ENCODE assay signal across 9 mouse cellular contexts in the genomic region with DNA sequence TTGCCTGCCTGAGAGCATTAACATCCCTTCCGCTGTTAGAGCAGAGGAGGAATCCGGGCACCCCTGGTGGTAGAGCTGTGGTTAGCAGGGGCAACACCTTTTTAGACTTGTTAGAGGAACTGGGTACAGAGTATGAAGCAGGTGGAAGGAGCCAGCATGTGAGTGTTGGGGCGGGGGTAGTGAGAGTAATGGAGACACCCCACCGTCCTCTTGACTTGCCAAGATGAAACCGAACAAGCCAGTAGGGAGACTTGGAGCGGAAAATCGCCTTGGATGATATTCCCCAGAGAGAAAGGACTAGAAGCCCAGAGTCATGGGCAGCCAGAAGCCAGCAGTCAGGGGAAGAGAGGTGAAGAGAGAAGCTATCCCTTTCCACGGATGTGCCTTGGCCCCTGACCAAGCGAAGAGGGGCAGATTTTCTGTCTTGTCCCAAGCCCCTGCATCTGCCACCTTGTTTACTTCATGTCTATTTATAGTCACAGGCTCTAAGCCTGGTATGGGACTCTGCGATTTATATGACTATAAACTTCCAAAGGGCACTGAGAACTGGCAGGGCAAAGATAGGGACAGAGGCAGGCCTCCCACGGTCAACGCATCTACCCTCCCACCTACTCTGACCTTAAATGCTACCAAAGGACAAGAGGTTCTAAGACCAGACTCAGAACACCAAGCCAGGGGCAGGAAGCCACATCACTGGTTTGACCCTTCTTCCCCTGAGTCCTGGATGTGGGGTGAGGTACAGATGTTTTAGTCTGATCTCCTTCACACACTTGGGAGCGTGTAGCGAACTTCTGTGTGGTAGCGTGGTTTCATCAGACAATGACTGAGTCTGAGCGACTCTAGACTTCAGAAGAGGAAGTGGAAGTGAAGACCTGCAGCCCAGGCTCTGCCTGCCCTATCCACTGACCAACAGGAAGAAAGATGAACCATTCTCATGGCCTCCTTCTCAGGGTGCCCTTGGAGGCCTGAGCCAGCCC. TPM values are rescaled to one million over a fixed set of nuclear protein-coding genes. Genes with fewer than 3 reads are reported as not detected.
DNase-seq lines count a peak whose midpoint lies in the region; ATAC-seq and TF ChIP-seq lines count a peak whose summit lies in the region.
"Had no signal": no experiment of that assay in that cellular context is flagged by ENCODE, and none has a peak within 500 bp of the region (broad histone marks: within the 10 kb centered on the region; RNA-seq: fewer than 3 reads in every experiment).

No protein-coding gene starts in this region.

- ATAC-seq in kidney, embryonic 14.5 days (ENCODE audit: low FRiP score, low TSS enrichment): no peak
- no peak for ATAC-seq in stomach, postnatal 0 days (ENCODE audit: low FRiP score, low TSS enrichment)
- ATAC-seq in heart, embryonic 12.5 days (ENCODE audit: insufficient number of reproducible peaks, low FRiP score): no peak
- no peak for ATAC-seq in frontal cortex, adult (ENCODE audit: low TSS enrichment)

- H3K4me1 ChIP-seq in kidney, embryonic 14.5 days (ENCODE audit: control insufficient read depth, insufficient read depth, low read length): peaks cover 25% of the 10 kb centered on the region
- no peaks in the 10 kb centered on the region for H3K4me1 ChIP-seq in stomach, postnatal 0 days (replicated peaks; ENCODE audit: control insufficient read depth, insufficient read depth)
- H3K4me1 ChIP-seq in heart, embryonic 12.5 days (replicated peaks): peaks cover 24% of the 10 kb centered on the region

- peaks cover 18% of the 10 kb centered on the region for H3K27me3 ChIP-seq in kidney, embryonic 14.5 days (ENCODE audit: control insufficient read depth, insufficient read depth, low read length)
- H3K27me3 ChIP-seq in stomach, postnatal 0 days (ENCODE audit: control insufficient read depth, insufficient read depth, low read length): peaks cover 2% of the 10 kb centered on the region; the same call in 1 of the 2 replicates
- peaks cover 51% of the 10 kb centered on the region for H3K27me3 ChIP-seq in heart, embryonic 12.5 days (replicated peaks)

- peak; percentile 14 to 37 for DNase-seq in kidney, postnatal 25 days
- peak; percentile 69 for DNase-seq in ZHBTc4 (ENCODE audit: low read depth, low spot score)
- DNase-seq in lung, postnatal 14 days: peak; percentile 18
- DNase-seq in stomach, postnatal 0 days (ENCODE audit: low spot score): peak; percentile 51
- no peak for DNase-seq in heart, postnatal 25 days (ENCODE audit: low spot score)

- no peak for TF ChIP-seq EP300 in stomach, postnatal 0 days (optimal IDR thresholded peaks at IDR 0.05)

- peak; percentile 67 for TF ChIP-seq CTCF in stomach, postnatal 0 days (IDR thresholded peaks at IDR 0.05; ENCODE audit: low read depth)

- no peak overlapping the region for H3K9ac ChIP-seq in kidney, embryonic 14.5 days (ENCODE audit: low read depth, low read length)
- no peak overlapping the region for H3K9ac ChIP-seq in stomach, postnatal 0 days (ENCODE audit: low read length)
- no peak overlapping the region for H3K9ac ChIP-seq in heart, embryonic 12.5 days
- H3K9ac ChIP-seq: midbrain, embryonic 12.5 days had no signal

- no peaks in the 10 kb centered on the region for H3K36me3 ChIP-seq in kidney, embryonic 14.5 days (ENCODE audit: control insufficient read depth, insufficient read depth, low read length)
- H3K36me3 ChIP-seq in stomach, postnatal 0 days (ENCODE audit: control insufficient read depth, insufficient read depth, low read length): no peaks in the 10 kb centered on the region
- H3K36me3 ChIP-seq in heart, embryonic 12.5 days: no peaks in the 10 kb centered on the region
- H3K36me3 ChIP-seq: midbrain, embryonic 12.5 days had no signal

- H3K4me3 ChIP-seq in kidney, embryonic 14.5 days (ENCODE audit: low read length): no peak overlapping the region
- H3K4me3 ChIP-seq in stomach, postnatal 0 days (ENCODE audit: low read depth, low read length): no peak overlapping the region
- H3K4me3 ChIP-seq in heart, embryonic 12.5 days: no peak overlapping the region
- H3K4me3 ChIP-seq: midbrain, embryonic 12.5 days had no signal

- intact Hi-C loops in heart, postnatal 25 days (cut with DNase I): no loop called here

- no peak overlapping the region for H3K4me2 ChIP-seq in kidney, embryonic 14.5 days (replicated peaks; ENCODE audit: low read depth, low read length)
- no peak overlapping the region for H3K4me2 ChIP-seq in stomach, postnatal 0 days (replicated peaks; ENCODE audit: low read depth)
- no peak overlapping the region for H3K4me2 ChIP-seq in heart, embryonic 12.5 days
- H3K4me2 ChIP-seq: midbrain, embryonic 12.5 days had no signal

- 49% methylated on average over 16 of the region's 16 CpGs for WGBS in kidney, embryonic 14.5 days
- WGBS in stomach, postnatal 0 days: 52% methylated on average over 16 of the region's 16 CpGs
- WGBS in heart, embryonic 12.5 days: 49% methylated on average over 16 of the region's 16 CpGs

- H3K9me3 ChIP-seq in kidney, embryonic 14.5 days (ENCODE audit: control insufficient read depth, low read length): no peaks in the 10 kb centered on the region
- H3K9me3 ChIP-seq in stomach, postnatal 0 days (ENCODE audit: control insufficient read depth, low read length): no peaks in the 10 kb centered on the region
- no peaks in the 10 kb centered on the region for H3K9me3 ChIP-seq in heart, embryonic 12.5 days (replicated peaks)
- H3K9me3 ChIP-seq: midbrain, embryonic 12.5 days had no signal

- no peak overlapping the region for H3K27ac ChIP-seq in kidney, embryonic 14.5 days (ENCODE audit: low read depth, low read length)
- H3K27ac ChIP-seq in stomach, postnatal 0 days (replicated peaks): no peak overlapping the region
- no peak overlapping the region for H3K27ac ChIP-seq in heart, embryonic 12.5 days (ENCODE audit: poor library complexity, severe bottlenecking)
- H3K27ac ChIP-seq: midbrain, embryonic 12.5 days had no signal

RNA-seq across cellular contexts. Expression of gene Btrc, which starts 55.9 kb away (rescaled TPM):
- 41.6 and 54.9 TPM in 2 replicates for polyA plus RNA-seq in kidney, embryonic 14.5 days (2014; fragmentation: Nextera tagmentation; extraction: Ambion mirVana)
- polyA plus RNA-seq in stomach, postnatal 0 days (2015; fragmentation: Nextera tagmentation; extraction: Ambion mirVana): 15.0 and 15.5 TPM in 2 replicates
- 40.0 and 44.3 TPM in 2 replicates for polyA plus RNA-seq in heart, embryonic 12.5 days (2016; fragmentation: Nextera tagmentation; extraction: Ambion mirVana)
- total RNA-seq in heart, postnatal 25 days (2021): 10 to 100 TPM; 15.6 to 20.4 TPM
